Mouse (Mus musculus): Measurements from ENCODE around the gene Zfr2. TPM values are rescaled to one million over a fixed set of nuclear protein-coding genes. Genes with fewer than 3 reads are reported as not detected.
"Not testable (repeated sequence)": the region's sequence is repeated elsewhere in the genome, so short reads cannot be mapped to it uniquely, and the experiment has no call there.

The Zfr2 gene
- polyA plus RNA-seq, 1 experiment from 2014 or later, result 5.0 TPM

GRCm38 (mm10) chr10:81217267-81217666 is 15.7 kb upstream of the Zfr2 start:
- H3K36me3 ChIP-seq; H3K27me3 ChIP-seq (ENCODE audit: low read depth, poor library complexity, severe bottlenecking); H3K9me3 ChIP-seq (replicated peaks); DNase-seq (ENCODE audit: low spot score); H3K4me3 ChIP-seq; H3K27ac ChIP-seq; H3K4me1 ChIP-seq: not testable (repeated sequence)
- 27% methylated on average over 1 of the region's 1 CpGs for WGBS

GRCm38 (mm10) chr10:81217964-81218363 is 15.0 kb upstream of the Zfr2 start:
- DNase-seq (ENCODE audit: low spot score), result peak; percentile 80
- 38% methylated on average over 7 of the region's 7 CpGs for WGBS
- H3K36me3 ChIP-seq, result no peaks in the 10 kb centered on the region

GRCm38 (mm10) chr10:81221402-81222015 is 11.4 kb upstream of the Zfr2 start:
- DNase-seq (ENCODE audit: low spot score), result no peak
- 84% methylated on average over 5 of the region's 5 CpGs for WGBS
- no peaks in the 10 kb centered on the region for H3K9me3 ChIP-seq (replicated peaks)
- no peak overlapping the region for H3K4me3 ChIP-seq
- H3K27me3 ChIP-seq (ENCODE audit: low read depth, poor library complexity, severe bottlenecking), result peaks cover 6% of the 10 kb centered on the region
- no peaks in the 10 kb centered on the region for H3K36me3 ChIP-seq
- H3K4me1 ChIP-seq, result 0 out of 2 replicates have a peak, but pooled peaks cover 3% of the 10 kb centered on the region
- H3K27ac ChIP-seq, result no peak overlapping the region

More at GRCm38 (mm10) chr10:81217964-81218363, 15.0 kb upstream of the Zfr2 start:
- Histone ChIP-seq H3K9me3 (replicated peaks) (no peaks in the 10 kb centered on the region), H3K27ac (no peak overlapping the region), H3K27me3 (ENCODE audit: low read depth, poor library complexity, severe bottlenecking) (no peaks in the 10 kb centered on the region; the same call in 1 of the 2 replicates), H3K4me3 (no peak overlapping the region), H3K4me1 (0 out of 2 replicates have a peak, but pooled peaks cover 3% of the 10 kb centered on the region)

- H3K9me3 ChIP-seq (replicated peaks); H3K4me1 ChIP-seq; H3K36me3 ChIP-seq; H3K4me3 ChIP-seq; H3K27ac ChIP-seq; DNase-seq (ENCODE audit: low spot score): not testable (repeated sequence)
- peaks cover 14% of the 10 kb centered on the region for H3K27me3 ChIP-seq (ENCODE audit: low read depth, poor library complexity, severe bottlenecking)
- 48% methylated on average over 2 of the region's 2 CpGs for WGBS
These were observed 9.2 kb upstream of the Zfr2 start for GRCm38 (mm10) chr10:81223731-81224130.

- Histone ChIP-seq H3K4me3 (peak overlapping the region; percentile 17), H3K9me3 (replicated peaks) (no peaks in the 10 kb centered on the region), H3K27ac (no peak overlapping the region), H3K36me3 (no peaks in the 10 kb centered on the region), H3K4me1 (peaks cover 29% of the 10 kb centered on the region), H3K27me3 (ENCODE audit: low read depth, poor library complexity, severe bottlenecking) (peaks cover 56% of the 10 kb centered on the region)
- WGBS, result 9% methylated on average over 20 of the region's 20 CpGs
- no peak for DNase-seq (ENCODE audit: low spot score)
These were observed 3.1 kb upstream of the Zfr2 start for GRCm38 (mm10) chr10:81229735-81230437.

- no peak for DNase-seq (ENCODE audit: low spot score)
- 11% methylated on average over 27 of the region's 27 CpGs for WGBS
- H3K27me3 ChIP-seq (ENCODE audit: low read depth, poor library complexity, severe bottlenecking), result peaks cover 55% of the 10 kb centered on the region
- no peaks in the 10 kb centered on the region for H3K9me3 ChIP-seq (replicated peaks)
- H3K27ac ChIP-seq, result no peak within 1 kb of the TSS
- H3K4me1 ChIP-seq, result peaks cover 29% of the 10 kb centered on the region
- peak within 1 kb of the TSS; percentile 17 for H3K4me3 ChIP-seq
- no peaks in the 10 kb centered on the region for H3K36me3 ChIP-seq
These were observed 2.3 kb upstream of the Zfr2 start, which contains the start of gene Atcay for GRCm38 (mm10) chr10:81230438-81231332. Gene Atcay, minus strand, starts transcription at chr10:81230833.

GRCm38 (mm10) chr10:81231436-81231835 is 1.5 kb upstream of the Zfr2 start:
- Histone ChIP-seq H3K4me3 (no peak overlapping the region), H3K36me3 (no peaks in the 10 kb centered on the region), H3K27me3 (ENCODE audit: low read depth, poor library complexity, severe bottlenecking) (peaks cover 53% of the 10 kb centered on the region), H3K27ac (no peak overlapping the region), H3K4me1 (peaks cover 29% of the 10 kb centered on the region), H3K9me3 (replicated peaks) (no peaks in the 10 kb centered on the region)
- DNase-seq (ENCODE audit: low spot score), result no peak
- WGBS, result 62% methylated on average over 7 of the region's 7 CpGs

GRCm38 (mm10) chr10:81233226-81233585 is 251 bp downstream of the Zfr2 start:
- WGBS, result under 1% methylated on average over 28 of the region's 28 CpGs
- peak overlapping the region; percentile 86 for H3K4me3 ChIP-seq
- no peaks in the 10 kb centered on the region for H3K36me3 ChIP-seq
- H3K27me3 ChIP-seq (ENCODE audit: low read depth, poor library complexity, severe bottlenecking), result peaks cover 67% of the 10 kb centered on the region
- no peaks in the 10 kb centered on the region for H3K9me3 ChIP-seq (replicated peaks)
- peaks cover 39% of the 10 kb centered on the region for H3K4me1 ChIP-seq
- H3K27ac ChIP-seq, result peak overlapping the region; percentile 90
- no peak for DNase-seq (ENCODE audit: low spot score)

- no peak overlapping the region for H3K4me3 ChIP-seq
- H3K36me3 ChIP-seq, result no peaks in the 10 kb centered on the region
- H3K27me3 ChIP-seq (ENCODE audit: low read depth, poor library complexity, severe bottlenecking), result peaks cover 67% of the 10 kb centered on the region
- no peak overlapping the region for H3K27ac ChIP-seq
- DNase-seq (ENCODE audit: low spot score), result no peak
- H3K4me1 ChIP-seq, result peaks cover 39% of the 10 kb centered on the region
- 84% methylated on average over 6 of the region's 6 CpGs for WGBS
- H3K9me3 ChIP-seq (replicated peaks), result no peaks in the 10 kb centered on the region
These were observed 1.3 kb downstream of the Zfr2 start for GRCm38 (mm10) chr10:81234206-81234605.

GRCm38 (mm10) chr10:81236471-81237268 is 3.7 kb downstream of the Zfr2 start:
- 85% methylated on average over 12 of the region's 12 CpGs for WGBS

GRCm38 (mm10) chr10:81238618-81239017 is 5.7 kb downstream of the Zfr2 start:
- H3K9me3 ChIP-seq (replicated peaks), result no peaks in the 10 kb centered on the region
- no peak overlapping the region for H3K27ac ChIP-seq
- no peaks in the 10 kb centered on the region for H3K36me3 ChIP-seq
- H3K4me1 ChIP-seq, result peaks cover 26% of the 10 kb centered on the region
- no peak overlapping the region; the same call in 1 of the 2 replicates for H3K4me3 ChIP-seq
- DNase-seq (ENCODE audit: low spot score), result no peak
- WGBS, result 83% methylated on average over 2 of the region's 2 CpGs
- H3K27me3 ChIP-seq (ENCODE audit: low read depth, poor library complexity, severe bottlenecking), result peaks cover 74% of the 10 kb centered on the region

More at GRCm38 (mm10) chr10:81236471-81237268, 3.7 kb downstream of the Zfr2 start:
- Histone ChIP-seq H3K9me3 (replicated peaks) (no peaks in the 10 kb centered on the region), H3K27me3 (ENCODE audit: low read depth, poor library complexity, severe bottlenecking) (peaks cover 67% of the 10 kb centered on the region), H3K4me3 (no peak overlapping the region), H3K36me3 (no peaks in the 10 kb centered on the region), H3K27ac (no peak overlapping the region), H3K4me1 (peaks cover 38% of the 10 kb centered on the region)
- no peak for DNase-seq (ENCODE audit: low spot score)

- Histone ChIP-seq H3K4me1 (peaks cover 34% of the 10 kb centered on the region), H3K27me3 (ENCODE audit: low read depth, poor library complexity, severe bottlenecking) (peaks cover 89% of the 10 kb centered on the region), H3K36me3 (no peaks in the 10 kb centered on the region), H3K4me3 (no peak overlapping the region), H3K27ac (no peak overlapping the region), H3K9me3 (replicated peaks) (no peaks in the 10 kb centered on the region)
- WGBS, result 25% methylated on average over 13 of the region's 13 CpGs
- peak; percentile 82 for DNase-seq (ENCODE audit: low spot score)
These were observed 7.9 kb downstream of the Zfr2 start for GRCm38 (mm10) chr10:81240876-81241275.
